Mouse (Mus musculus) heart, embryonic 13.5 days (tissue): Measurements from ENCODE around the gene Btnl2. TPM values are rescaled to one million over a fixed set of nuclear protein-coding genes. Genes with fewer than 3 reads are reported as not detected.

Experiments
- ATAC-seq: fragments of 200-750 bp; cut with Nextera tagmentation; 2 replicates; pipeline ENCODE4 v1.8.0; 2017; ENCODE audit warnings: moderate TSS enrichment; ENCODE audit not compliant: insufficient number of reproducible peaks, low FRiP score, low TSS enrichment; ENCODE audit errors: extremely low read depth
- H3K27ac ChIP-seq: fragments of 300-500 bp; sonication (generic); replicated peaks from 2 replicates; pipeline ENCODE4 v1.5.1; 2015; ENCODE audit warnings: moderate library complexity, mild to moderate bottlenecking, inconsistent platforms
- H3K27me3 ChIP-seq: fragments of 300-500 bp; sonication (generic); replicated peaks from 2 replicates; pipeline ENCODE4 v1.6.1; 2015; ENCODE audit warnings: mild to moderate bottlenecking, inconsistent platforms
- H3K36me3 ChIP-seq: fragments of 300-500 bp; sonication (generic); 2 replicates; pipeline ENCODE4 v1.6.1; 2015; ENCODE audit warnings: mild to moderate bottlenecking, inconsistent platforms
- H3K4me1 ChIP-seq: fragments of 300-500 bp; sonication (generic); 2 replicates; pipeline ENCODE4 v1.6.1; 2015; ENCODE audit warnings: inconsistent platforms
- H3K4me2 ChIP-seq: fragments of 300-500 bp; sonication (generic); 2 replicates; pipeline ENCODE4 v1.6.1; 2015; ENCODE audit warnings: inconsistent platforms, mild to moderate bottlenecking, moderate library complexity
- H3K4me3 ChIP-seq: fragments of 300-500 bp; sonication (generic); 2 replicates; pipeline ENCODE4 v1.5.1; 2015; ENCODE audit warnings: moderate library complexity, mild to moderate bottlenecking, inconsistent platforms
- H3K9ac ChIP-seq: fragments of 300-500 bp; sonication (generic); 2 replicates; pipeline ENCODE4 v1.6.1; 2015; ENCODE audit warnings: inconsistent platforms, mild to moderate bottlenecking, moderate library complexity
- H3K9me3 ChIP-seq: fragments of 300-500 bp; sonication (generic); 2 replicates; pipeline ENCODE4 v1.6.1; 2016; ENCODE audit warnings: inconsistent platforms
- WGBS: fragments of 180-500 bp; shearing (Covaris S2); methylation state at CpG from one replicate; pipeline ENCODE4 v1.1.7; 2015; ENCODE audit warnings: mixed read lengths; 5-methylcytosine and 5-hydroxymethylcytosine counted together
- polyA plus RNA-seq: library from polyadenylated mRNA; unstranded; fragments of >200 nt; fragmentation: Nextera tagmentation; extraction: Ambion mirVana; gene quantifications from 2 replicates; pipeline ENCODE4 v1.2.1, GENCODE M21; 2015

Btnl2 gene
- polyA plus RNA-seq, 1 experiment from 2014 or later, result not detected

DNA sequence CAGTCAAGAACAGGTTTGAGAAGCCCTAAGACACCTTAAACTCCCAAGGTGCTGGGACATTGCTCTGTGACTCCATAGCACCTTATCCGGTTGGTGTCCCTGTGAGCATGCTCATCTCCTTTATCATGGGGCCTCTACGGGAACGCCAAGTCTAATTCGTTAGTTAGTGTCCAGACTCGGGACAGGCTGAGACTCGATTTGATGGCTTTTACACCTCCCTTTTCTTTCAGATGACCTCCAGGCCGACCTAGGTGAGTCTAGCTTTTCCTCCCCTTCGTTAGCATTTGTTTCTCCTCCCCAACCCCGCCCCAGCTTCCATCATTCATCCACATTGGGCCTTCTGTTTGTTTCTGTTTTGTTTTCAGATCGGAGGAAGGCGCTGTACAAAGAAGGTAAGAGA is 27.3 kb downstream of the Btnl2 start:
- H3K27me3 ChIP-seq, result peaks cover 13% of the 10 kb centered on the region; the same call in 1 of the 2 replicates
- 66% methylated on average over 11 of the region's 11 CpGs for WGBS

DNA sequence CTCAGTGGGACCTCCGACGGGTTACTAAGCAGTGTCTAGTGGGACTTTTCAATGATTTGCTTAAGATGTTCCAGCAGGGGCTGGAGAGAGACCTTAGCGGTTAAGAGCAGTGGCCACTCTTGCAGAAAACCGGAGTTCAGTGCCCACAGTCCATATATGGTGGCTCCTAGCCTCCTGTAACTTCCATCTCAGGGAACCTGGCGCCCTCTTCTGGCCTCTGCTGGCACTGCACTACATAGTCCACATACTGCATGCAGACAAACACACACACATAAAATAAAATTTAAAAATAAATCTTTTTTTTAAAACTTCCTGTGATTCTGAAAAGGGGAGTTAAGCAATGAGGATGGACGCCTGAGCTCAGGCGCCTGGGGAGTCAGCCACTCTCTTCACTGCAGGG is 28.6 kb downstream of the Btnl2 start:
- Histone ChIP-seq H3K4me2 (no peak overlapping the region), H3K9ac (no peak overlapping the region), H3K4me3 (no peak overlapping the region), H3K9me3 (no peaks in the 10 kb centered on the region), H3K27ac (no peak overlapping the region), H3K27me3 (peaks cover 13% of the 10 kb centered on the region; the same call in 1 of the 2 replicates), H3K4me1 (no peaks in the 10 kb centered on the region), H3K36me3 (no peaks in the 10 kb centered on the region)
- WGBS, result 68% methylated on average over 7 of the region's 7 CpGs
- no peak for ATAC-seq

More for the DNA sequence above, 27.3 kb downstream of the Btnl2 start:
- H3K27ac ChIP-seq, result no peak overlapping the region
- no peak overlapping the region for H3K9ac ChIP-seq
- no peak overlapping the region for H3K4me3 ChIP-seq
- no peaks in the 10 kb centered on the region for H3K4me1 ChIP-seq
- no peaks in the 10 kb centered on the region for H3K36me3 ChIP-seq
- H3K9me3 ChIP-seq, result no peaks in the 10 kb centered on the region
- ATAC-seq, result no peak
- H3K4me2 ChIP-seq, result no peak overlapping the region

DNA sequence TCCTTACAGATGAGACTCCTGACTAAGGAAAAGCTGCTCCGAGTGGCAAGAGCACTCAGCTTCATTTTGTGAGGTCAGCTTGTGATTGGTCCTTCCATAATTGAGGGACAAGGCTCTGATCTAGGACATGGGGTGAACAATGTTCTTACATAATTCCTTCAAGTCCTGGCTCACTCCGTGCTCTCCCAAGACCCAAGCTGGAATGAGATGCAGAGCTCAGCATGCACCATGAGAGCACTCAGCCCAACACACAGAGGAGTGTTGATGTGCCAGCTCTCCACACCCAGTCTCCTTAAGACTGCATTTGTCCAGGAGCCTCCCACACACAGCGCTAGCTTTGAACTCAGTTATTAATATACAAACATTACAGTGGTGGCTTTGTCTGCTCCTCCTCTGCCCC is 30.1 kb downstream of the Btnl2 start:
- no peaks in the 10 kb centered on the region for H3K9me3 ChIP-seq
- H3K36me3 ChIP-seq, result no peaks in the 10 kb centered on the region
- H3K9ac ChIP-seq, result no peak overlapping the region
- 62% methylated on average over 3 of the region's 3 CpGs for WGBS
- H3K4me1 ChIP-seq, result no peaks in the 10 kb centered on the region
- no peak overlapping the region for H3K4me2 ChIP-seq
- ATAC-seq, result no peak
- H3K27ac ChIP-seq, result no peak overlapping the region
- peaks cover 10% of the 10 kb centered on the region for H3K27me3 ChIP-seq
- no peak overlapping the region for H3K4me3 ChIP-seq

DNA sequence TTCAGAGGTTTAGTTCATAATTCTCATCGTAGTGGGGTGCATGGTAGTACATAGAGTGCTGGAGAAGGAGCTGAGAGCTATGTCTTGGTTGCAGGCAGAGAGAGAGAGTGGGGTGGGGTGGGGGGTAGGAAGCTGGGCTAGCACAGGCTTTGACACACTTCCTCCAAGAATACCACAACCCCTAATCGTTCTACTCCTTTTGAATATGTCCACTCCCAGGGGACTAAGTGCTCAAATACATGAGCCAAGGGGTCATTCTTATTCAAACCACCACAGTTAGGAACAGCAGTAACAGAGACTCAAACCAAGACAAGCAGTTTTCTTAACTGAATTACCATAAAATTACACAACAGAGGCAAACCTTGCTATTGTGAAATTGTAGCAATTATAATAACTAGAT is 32.0 kb downstream of the Btnl2 start:
- no peaks in the 10 kb centered on the region for H3K4me1 ChIP-seq
- 70% methylated on average over 2 of the region's 2 CpGs for WGBS
- H3K9ac ChIP-seq, result no peak overlapping the region
- no peak overlapping the region for H3K4me3 ChIP-seq
- ATAC-seq, result no peak
- H3K27me3 ChIP-seq, result peaks cover 23% of the 10 kb centered on the region
- H3K36me3 ChIP-seq, result no peaks in the 10 kb centered on the region
- no peaks in the 10 kb centered on the region for H3K9me3 ChIP-seq
- no peak overlapping the region for H3K27ac ChIP-seq
- no peak overlapping the region for H3K4me2 ChIP-seq

DNA sequence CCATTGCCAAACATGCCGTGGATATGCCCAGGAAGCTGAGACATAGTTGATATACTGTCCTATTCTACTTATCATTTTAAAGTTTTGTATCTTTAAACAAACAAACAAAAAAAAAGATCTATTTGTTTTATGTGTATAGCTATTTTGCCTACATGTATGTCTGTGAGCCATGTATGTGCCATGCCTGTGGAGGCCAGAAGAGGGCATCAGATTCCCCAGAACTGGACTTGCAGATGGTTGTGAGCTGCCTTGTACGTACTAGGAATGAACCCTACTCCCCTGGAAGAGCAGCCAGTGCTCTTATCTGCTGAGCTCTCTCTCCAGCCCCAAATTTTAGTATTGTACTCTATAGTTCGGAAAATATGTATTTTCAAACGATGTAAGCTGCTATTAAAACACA is 33.9 kb downstream of the Btnl2 start:
- Histone ChIP-seq H3K27me3 (peaks cover 35% of the 10 kb centered on the region), H3K4me2 (no peak overlapping the region), H3K9me3 (0 out of 2 replicates have a peak, but pooled peaks cover under 1% of the 10 kb centered on the region), H3K36me3 (no peaks in the 10 kb centered on the region), H3K4me3 (no peak overlapping the region), H3K27ac (no peak overlapping the region), H3K4me1 (no peaks in the 10 kb centered on the region; the same call in 1 of the 2 replicates), H3K9ac (no peak overlapping the region)
- ATAC-seq, result no peak
- 26% methylated on average over 4 of the region's 4 CpGs for WGBS

DNA sequence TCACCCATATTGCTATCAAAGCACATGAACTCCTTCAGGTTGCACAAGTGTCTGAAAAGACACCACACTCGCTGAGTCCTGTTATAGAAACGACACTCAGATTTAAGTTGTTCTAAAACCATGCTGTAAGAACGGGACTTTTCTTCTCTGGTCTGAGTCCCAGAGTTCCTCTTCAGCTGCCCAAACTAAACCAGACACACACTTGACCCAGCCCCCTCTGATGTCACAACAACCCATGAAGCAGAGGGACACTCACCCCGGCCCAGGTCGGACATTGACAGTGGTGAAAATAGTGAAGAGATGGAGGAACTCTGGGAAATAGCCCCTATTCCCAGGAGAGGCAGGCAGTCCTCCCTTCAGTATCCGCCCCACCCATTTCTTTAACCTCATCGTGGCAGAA is 36.9 kb downstream of the Btnl2 start:
- no peak for ATAC-seq
- 0 out of 2 replicates have a peak, but pooled peaks cover 3% of the 10 kb centered on the region for H3K9me3 ChIP-seq
- H3K4me3 ChIP-seq, result no peak overlapping the region
- H3K27me3 ChIP-seq, result peaks cover 30% of the 10 kb centered on the region
- no peaks in the 10 kb centered on the region for H3K36me3 ChIP-seq
- H3K27ac ChIP-seq, result no peak overlapping the region
- no peak overlapping the region for H3K9ac ChIP-seq
- WGBS, result 57% methylated on average over 7 of the region's 7 CpGs
- H3K4me1 ChIP-seq, result no peaks in the 10 kb centered on the region; the same call in 1 of the 2 replicates
- no peak overlapping the region for H3K4me2 ChIP-seq

DNA sequence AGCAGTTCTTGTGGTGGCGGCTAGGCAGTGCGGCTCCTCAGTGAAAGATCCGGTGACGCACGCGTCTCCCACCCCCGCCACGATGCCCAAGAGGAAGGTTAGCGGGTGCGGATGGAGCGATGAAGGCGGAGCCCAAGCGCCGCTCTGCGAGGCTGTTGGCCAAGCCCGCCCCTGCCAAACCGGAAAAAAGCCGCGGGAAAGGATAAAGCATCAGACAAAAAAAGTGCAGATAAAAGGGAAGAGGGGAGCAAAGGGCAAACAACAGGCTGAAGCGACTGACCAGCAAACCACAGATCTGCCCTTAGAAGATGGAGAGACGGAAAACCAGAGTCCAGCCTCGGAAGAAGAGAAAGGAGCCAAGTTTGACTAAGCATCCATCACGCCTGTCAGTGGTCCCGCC is 37.7 kb downstream of the Btnl2 start:
- Histone ChIP-seq H3K27ac (no peak overlapping the region), H3K4me1 (no peaks in the 10 kb centered on the region; the same call in 1 of the 2 replicates), H3K9ac (peak overlapping the region; percentile 47; the same call in 1 of the 2 replicates), H3K36me3 (no peaks in the 10 kb centered on the region), H3K4me2 (peak overlapping the region; percentile 67), H3K27me3 (peaks cover 30% of the 10 kb centered on the region), H3K9me3 (0 out of 2 replicates have a peak, but pooled peaks cover 3% of the 10 kb centered on the region), H3K4me3 (peak overlapping the region; percentile 47)
- WGBS, result 3% methylated on average over 24 of the region's 24 CpGs
- ATAC-seq, result no peak

DNA sequence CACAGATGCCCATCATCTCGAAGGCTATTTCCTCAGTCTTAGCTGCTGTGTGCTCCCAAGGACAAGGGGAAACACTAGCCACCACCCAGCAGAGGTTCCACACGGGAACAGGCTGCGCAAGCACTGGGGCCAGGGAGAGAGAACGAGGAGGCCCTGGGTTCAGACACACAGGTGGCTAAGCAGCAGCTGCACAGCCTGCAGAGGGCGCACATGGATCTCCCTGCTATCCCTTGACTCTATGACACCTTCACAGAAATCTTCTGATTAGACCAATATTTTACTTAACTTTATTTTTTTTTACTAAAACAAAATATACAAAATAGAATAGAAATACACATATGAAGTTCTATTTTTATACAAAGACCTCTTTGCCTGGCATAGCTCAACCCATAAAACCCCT is 42.7 kb downstream of the Btnl2 start:
- Histone ChIP-seq H3K36me3 (no peaks in the 10 kb centered on the region), H3K4me3 (no peak overlapping the region), H3K27me3 (peaks cover 34% of the 10 kb centered on the region), H3K9me3 (0 out of 2 replicates have a peak, but pooled peaks cover 3% of the 10 kb centered on the region), H3K4me2 (no peak overlapping the region), H3K4me1 (no peaks in the 10 kb centered on the region; the same call in 1 of the 2 replicates), H3K9ac (no peak overlapping the region), H3K27ac (no peak overlapping the region)
- WGBS, result 58% methylated on average over 5 of the region's 5 CpGs
- no peak for ATAC-seq

DNA sequence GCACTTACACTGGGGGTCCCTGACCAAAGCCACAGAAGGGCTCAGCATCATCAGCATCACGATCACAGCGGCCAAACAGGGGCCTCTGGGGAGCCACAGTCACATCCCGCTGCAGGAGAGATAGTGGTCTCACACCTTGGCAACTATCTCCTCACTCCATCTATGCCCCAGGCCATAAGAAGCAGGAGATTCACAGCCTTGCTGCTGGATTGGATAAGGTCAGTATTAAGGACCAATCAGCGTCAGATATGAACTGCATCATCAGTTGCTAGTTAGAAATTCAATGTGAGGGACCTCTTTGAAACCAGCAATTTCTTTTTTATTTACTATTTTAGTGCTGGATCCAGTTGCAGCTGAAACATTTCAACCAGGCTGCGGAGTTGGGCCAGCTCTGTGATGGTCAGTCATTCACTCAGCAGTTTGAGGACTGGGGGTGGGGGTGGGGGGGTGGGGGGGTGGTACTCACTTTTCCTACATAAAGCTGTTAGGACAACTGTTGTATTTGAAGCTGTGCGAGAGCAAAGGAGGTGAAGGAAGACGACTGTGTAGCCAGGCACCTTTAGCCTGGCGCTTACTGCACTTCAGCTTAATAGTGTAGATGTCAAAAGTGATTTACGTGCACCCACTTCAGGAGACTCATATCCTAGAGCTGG is 43.6 kb downstream of the Btnl2 start:
- WGBS, result 14% methylated on average over 9 of the region's 9 CpGs
- Histone ChIP-seq H3K4me2 (peak overlapping the region; percentile 78), H3K9me3 (0 out of 2 replicates have a peak, but pooled peaks cover 3% of the 10 kb centered on the region), H3K9ac (peak overlapping the region; percentile 74; the same call in 1 of the 2 replicates), H3K36me3 (no peaks in the 10 kb centered on the region), H3K27me3 (peaks cover 32% of the 10 kb centered on the region), H3K27ac (no peak overlapping the region), H3K4me1 (no peaks in the 10 kb centered on the region), H3K4me3 (peak overlapping the region; percentile 55)
- ATAC-seq, result no peak

DNA sequence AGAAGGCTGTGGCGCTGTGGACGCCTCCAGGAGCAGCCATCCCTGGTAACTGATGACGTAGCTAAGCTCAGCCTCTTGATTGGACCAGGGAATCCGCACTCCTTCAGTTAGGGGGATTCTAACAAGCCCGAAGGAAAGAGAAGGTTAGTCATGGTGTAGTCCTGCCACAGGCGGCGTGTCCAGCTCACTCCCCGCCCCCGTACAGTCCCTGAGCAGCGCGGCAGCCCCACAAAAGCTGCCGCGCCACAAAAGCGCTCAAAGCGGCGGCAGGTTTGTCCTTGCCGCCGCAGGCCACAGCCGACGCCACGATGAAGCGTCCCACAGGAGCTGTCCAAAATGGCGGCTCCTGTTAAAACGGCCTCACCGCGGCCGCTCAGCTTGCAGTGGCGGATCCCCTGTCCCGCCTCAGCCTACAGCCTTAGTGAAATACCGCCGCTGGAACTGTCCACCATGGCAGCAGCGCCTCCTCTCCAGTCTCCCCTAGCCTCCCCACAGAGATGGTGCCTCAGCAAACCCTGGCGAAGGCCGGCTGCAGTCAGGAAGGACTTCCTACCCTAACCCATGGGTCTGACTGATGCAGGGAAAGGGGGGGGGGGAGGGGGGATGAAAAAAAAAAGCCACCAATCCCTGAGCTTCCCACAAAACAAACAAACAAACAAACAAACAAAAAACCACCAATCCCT is 44.2 kb downstream of the Btnl2 start, which contains the start of gene BC051142:
Gene BC051142 (plus strand): TSS at position 110 of the 683 bp plus-strand sequence.
- peak; percentile 46; the same call in 1 of the 2 replicates for ATAC-seq
- Histone ChIP-seq H3K9ac (peak within 1 kb of the TSS; percentile 74), H3K4me2 (peak within 1 kb of the TSS; percentile 78), H3K27ac (peak within 1 kb of the TSS; percentile 8; the same call in 1 of the 2 replicates), H3K27me3 (peaks cover 31% of the 10 kb centered on the region), H3K36me3 (no peaks in the 10 kb centered on the region), H3K4me1 (no peaks in the 10 kb centered on the region), H3K9me3 (no peaks in the 10 kb centered on the region), H3K4me3 (peak within 1 kb of the TSS; percentile 55)
- 6% methylated on average over 34 of the region's 34 CpGs for WGBS

DNA sequence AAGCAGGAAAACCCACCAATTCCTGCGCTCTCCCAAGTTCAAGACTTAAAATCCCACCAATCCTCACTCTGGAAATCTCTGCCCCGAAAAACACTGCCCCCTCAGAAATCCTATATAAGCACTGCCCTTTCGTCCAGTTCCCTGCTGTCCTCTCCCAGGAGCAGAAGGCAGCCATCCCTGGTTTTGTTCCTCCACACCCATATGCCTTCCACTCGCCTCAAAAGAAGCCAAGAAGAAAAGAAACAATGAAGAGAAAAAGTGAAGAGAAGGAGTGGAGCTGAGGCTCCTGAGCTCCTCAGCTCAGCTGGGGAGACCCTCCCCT is 44.7 kb downstream of the Btnl2 start:
- no peak overlapping the region for H3K27ac ChIP-seq
- H3K4me3 ChIP-seq, result peak overlapping the region; percentile 55
- peaks cover 31% of the 10 kb centered on the region for H3K27me3 ChIP-seq
- ATAC-seq, result no peak
- H3K9me3 ChIP-seq, result no peaks in the 10 kb centered on the region
- H3K9ac ChIP-seq, result 0 out of 2 replicates have a peak overlapping the region, but pooled peaks have one; percentile 74
- no peaks in the 10 kb centered on the region for H3K36me3 ChIP-seq
- H3K4me1 ChIP-seq, result no peaks in the 10 kb centered on the region
- H3K4me2 ChIP-seq, result peak overlapping the region; percentile 78
- 55% methylated on average over 4 of the region's 4 CpGs for WGBS
